Mouse (Mus musculus) hindbrain, embryonic 10.5 days (tissue): ENCODE results near the gene Btbd9. TPM values are rescaled to one million over a fixed set of nuclear protein-coding genes. Genes with fewer than 3 reads are reported as not detected.

Experiments used
- DNase-seq: peaks from one replicate; pipeline ENCODE4 v3.0.0-alpha.2; 2017; ENCODE audit warnings: low spot score
- H3K27ac ChIP-seq: fragments of 300-500 bp; sonication (generic); 2 replicates; pipeline ENCODE4 v1.5.1; 2016; ENCODE audit warnings: mild to moderate bottlenecking, moderate library complexity
- H3K27me3 ChIP-seq: fragments of 300-500 bp; sonication (generic); 2 replicates; pipeline ENCODE4 v1.6.1; 2016; ENCODE audit warnings: mild to moderate bottlenecking; ENCODE audit not compliant: poor library complexity, insufficient read depth, severe bottlenecking
- H3K36me3 ChIP-seq: fragments of 300-500 bp; sonication (generic); 2 replicates; pipeline ENCODE4 v1.6.1; 2016; ENCODE audit warnings: mild to moderate bottlenecking, moderate library complexity
- H3K4me1 ChIP-seq: fragments of 300-500 bp; sonication (generic); replicated peaks from 2 replicates; pipeline ENCODE4 v1.6.1; 2016; ENCODE audit warnings: mild to moderate bottlenecking
- H3K4me3 ChIP-seq: fragments of 300-500 bp; sonication (generic); 2 replicates; pipeline ENCODE4 v1.5.1; 2016; ENCODE audit warnings: mild to moderate bottlenecking, moderate library complexity
- H3K9me3 ChIP-seq: fragments of 300-500 bp; sonication (generic); 2 replicates; pipeline ENCODE4 v1.6.1; 2016; ENCODE audit warnings: mild to moderate bottlenecking, moderate library complexity
- WGBS: fragments of 180-500 bp; shearing (Covaris S2); methylation state at CpG from one replicate; pipeline ENCODE4 v1.1.7; 2016; 5-methylcytosine and 5-hydroxymethylcytosine counted together
- polyA plus RNA-seq: library from polyadenylated mRNA; unstranded; fragments of >200 nt; fragmentation: Nextera tagmentation; extraction: Ambion mirVana; gene quantifications from 2 replicates; pipeline ENCODE4 v1.2.1, GENCODE M21; 2016

Btbd9 gene
- polyA plus RNA-seq, 1 experiment from 2014 or later = 67.3 TPM

GRCm38 (mm10) chr17:30609980-30610307 is 33.7 kb upstream of the Btbd9 start:
- H3K9me3 ChIP-seq = no peaks in the 10 kb centered on the region
- H3K36me3 ChIP-seq = no peaks in the 10 kb centered on the region; the same call in 1 of the 2 replicates
- 95% methylated on average over 5 of the region's 5 CpGs for WGBS
- H3K27ac ChIP-seq = no peak overlapping the region; the same call in 1 of the 2 replicates
- no peak overlapping the region for H3K4me3 ChIP-seq
- H3K4me1 ChIP-seq = peaks cover 41% of the 10 kb centered on the region
- H3K27me3 ChIP-seq = no peaks in the 10 kb centered on the region
- no peak for DNase-seq

DNA sequence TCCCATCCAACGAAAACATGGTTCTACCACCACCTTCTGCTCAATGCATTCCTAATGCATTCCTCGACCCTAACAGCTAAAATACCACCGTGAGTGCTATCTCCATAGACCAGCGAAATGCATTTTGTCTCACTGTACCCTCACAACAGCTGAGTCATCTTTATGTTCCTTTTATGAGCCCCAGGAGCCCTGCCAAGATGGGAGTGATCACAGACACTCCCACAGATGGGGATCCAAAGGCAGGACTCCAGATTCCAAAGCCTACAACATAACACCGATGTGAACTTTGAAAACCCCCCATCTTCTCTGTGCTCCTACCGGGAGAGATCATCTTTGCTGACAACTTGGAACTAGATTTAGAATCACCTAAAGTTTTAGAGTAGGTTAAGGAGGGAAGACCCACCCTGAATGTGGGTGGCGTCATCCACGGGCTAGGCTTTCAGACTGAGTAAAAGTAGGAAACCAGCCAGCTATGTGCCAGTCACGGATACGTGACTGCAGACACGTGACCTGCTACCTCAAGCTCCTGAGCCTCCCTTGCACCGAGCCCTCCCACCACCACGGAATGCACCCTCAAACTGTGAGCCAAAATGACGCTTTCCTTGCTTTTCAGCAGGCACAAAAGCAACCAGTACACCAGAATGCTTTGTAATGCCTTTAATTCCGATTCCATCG is 33.2 kb upstream of the Btbd9 start:
- Histone ChIP-seq H3K27me3 (no peaks in the 10 kb centered on the region), H3K36me3 (no peaks in the 10 kb centered on the region; the same call in 1 of the 2 replicates), H3K27ac (no peak overlapping the region; the same call in 1 of the 2 replicates), H3K9me3 (no peaks in the 10 kb centered on the region), H3K4me3 (no peak overlapping the region), H3K4me1 (peaks cover 41% of the 10 kb centered on the region)
- 94% methylated on average over 16 of the region's 16 CpGs for WGBS
- no peak for DNase-seq

- Histone ChIP-seq H3K9me3 (no peaks in the 10 kb centered on the region), H3K4me3 (no peak overlapping the region), H3K4me1 (peaks cover 41% of the 10 kb centered on the region), H3K27ac (peak overlapping the region; percentile 53), H3K36me3 (peaks cover 13% of the 10 kb centered on the region), H3K27me3 (no peaks in the 10 kb centered on the region)
- 77% methylated on average over 8 of the region's 8 CpGs for WGBS
- DNase-seq = no peak
Measured at GRCm38 (mm10) chr17:30607909-30608495, 31.7 kb upstream of the Btbd9 start.

DNA sequence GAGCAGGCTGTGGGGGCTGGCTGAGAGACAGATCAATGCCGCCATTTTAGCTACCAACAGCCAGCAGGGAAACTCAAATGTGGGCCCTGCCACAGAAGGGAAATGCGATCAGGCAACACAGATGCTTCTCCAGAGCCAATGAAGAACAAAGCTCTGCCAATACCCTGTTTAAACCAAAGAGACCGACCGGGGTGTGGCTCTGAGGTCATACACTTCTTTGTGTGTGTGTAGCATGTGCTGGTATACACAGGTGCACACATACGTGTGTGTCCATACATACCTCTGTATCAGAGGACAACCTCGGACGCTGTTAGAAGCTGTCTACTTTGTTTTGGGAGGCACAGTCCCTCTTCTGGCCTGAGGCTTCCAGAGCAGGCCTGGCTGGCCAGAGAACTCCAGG is 31.0 kb upstream of the Btbd9 start:
- H3K27me3 ChIP-seq = no peaks in the 10 kb centered on the region
- H3K27ac ChIP-seq = peak overlapping the region; percentile 62
- 90% methylated on average over 7 of the region's 7 CpGs for WGBS
- no peak for DNase-seq
- H3K36me3 ChIP-seq = peaks cover 20% of the 10 kb centered on the region
- H3K9me3 ChIP-seq = no peaks in the 10 kb centered on the region
- H3K4me3 ChIP-seq = no peak overlapping the region
- H3K4me1 ChIP-seq = peaks cover 41% of the 10 kb centered on the region

GRCm38 (mm10) chr17:30606634-30607081 is 30.4 kb upstream of the Btbd9 start:
- no peak overlapping the region for H3K4me3 ChIP-seq
- peaks cover 27% of the 10 kb centered on the region for H3K36me3 ChIP-seq
- 94% methylated on average over 8 of the region's 8 CpGs for WGBS
- peak overlapping the region; percentile 62; the same call in 1 of the 2 replicates for H3K27ac ChIP-seq
- no peaks in the 10 kb centered on the region for H3K27me3 ChIP-seq
- DNase-seq = no peak
- peaks cover 36% of the 10 kb centered on the region for H3K4me1 ChIP-seq
- no peaks in the 10 kb centered on the region for H3K9me3 ChIP-seq

- Histone ChIP-seq H3K27me3 (no peaks in the 10 kb centered on the region), H3K4me1 (peaks cover 32% of the 10 kb centered on the region), H3K9me3 (no peaks in the 10 kb centered on the region), H3K36me3 (peaks cover 31% of the 10 kb centered on the region), H3K4me3 (no peak overlapping the region), H3K27ac (0 out of 2 replicates have a peak overlapping the region, but pooled peaks have one; percentile 45)
- DNase-seq = no peak
- 92% methylated on average over 11 of the region's 11 CpGs for WGBS
Measured at GRCm38 (mm10) chr17:30606206-30606605, 29.9 kb upstream of the Btbd9 start.

DNA sequence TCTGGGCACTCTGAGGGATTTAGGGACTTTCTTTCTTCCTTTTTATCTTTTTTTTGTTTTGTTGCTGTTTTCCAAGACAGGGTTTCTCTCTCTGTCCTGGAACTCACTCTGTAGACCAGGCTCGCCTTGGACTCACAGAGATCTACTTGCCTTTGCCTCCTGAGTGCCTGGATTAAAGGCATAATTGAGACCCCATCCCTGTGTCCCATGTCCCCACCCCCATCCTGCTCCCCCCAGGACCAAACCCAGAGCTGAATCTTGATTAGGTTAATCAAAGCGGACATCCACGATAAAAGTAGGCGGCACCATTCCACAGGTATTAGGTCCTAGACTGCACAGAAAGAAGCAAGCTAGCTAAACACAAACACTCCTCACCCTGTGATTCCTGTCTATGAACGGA is 28.7 kb upstream of the Btbd9 start:
- peaks cover 25% of the 10 kb centered on the region for H3K4me1 ChIP-seq
- H3K27me3 ChIP-seq = no peaks in the 10 kb centered on the region
- DNase-seq = no peak
- no peak overlapping the region for H3K27ac ChIP-seq
- peaks cover 43% of the 10 kb centered on the region for H3K36me3 ChIP-seq
- WGBS = 89% methylated on average over 5 of the region's 5 CpGs
- no peak overlapping the region for H3K4me3 ChIP-seq
- H3K9me3 ChIP-seq = no peaks in the 10 kb centered on the region

GRCm38 (mm10) chr17:30604296-30604695 is 28.0 kb upstream of the Btbd9 start:
- WGBS = 94% methylated on average over 6 of the region's 6 CpGs
- no peaks in the 10 kb centered on the region for H3K27me3 ChIP-seq
- H3K4me1 ChIP-seq = peaks cover 20% of the 10 kb centered on the region
- DNase-seq = no peak
- peaks cover 50% of the 10 kb centered on the region for H3K36me3 ChIP-seq
- no peak overlapping the region for H3K4me3 ChIP-seq
- H3K27ac ChIP-seq = no peak overlapping the region
- no peaks in the 10 kb centered on the region for H3K9me3 ChIP-seq

DNA sequence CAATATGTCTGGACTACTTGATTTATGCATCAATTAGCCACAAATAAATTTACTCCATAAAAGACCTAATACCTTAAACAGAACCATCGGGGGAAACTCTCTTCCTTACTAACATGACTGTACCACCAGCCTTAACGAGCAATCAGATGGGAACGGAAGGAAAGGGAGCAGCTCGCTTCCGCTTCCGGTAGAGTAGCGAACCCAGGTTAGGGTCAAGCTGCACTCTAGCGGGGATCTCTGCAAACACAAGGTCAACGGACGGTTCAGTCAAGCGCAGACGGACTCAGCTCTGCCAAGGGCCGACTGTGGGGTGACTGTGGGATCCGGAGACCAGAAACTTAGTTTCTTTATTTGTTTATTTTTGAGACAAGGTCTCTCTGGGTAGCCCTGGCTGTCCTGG is 25.9 kb upstream of the Btbd9 start:
- H3K27me3 ChIP-seq = no peaks in the 10 kb centered on the region

DNA sequence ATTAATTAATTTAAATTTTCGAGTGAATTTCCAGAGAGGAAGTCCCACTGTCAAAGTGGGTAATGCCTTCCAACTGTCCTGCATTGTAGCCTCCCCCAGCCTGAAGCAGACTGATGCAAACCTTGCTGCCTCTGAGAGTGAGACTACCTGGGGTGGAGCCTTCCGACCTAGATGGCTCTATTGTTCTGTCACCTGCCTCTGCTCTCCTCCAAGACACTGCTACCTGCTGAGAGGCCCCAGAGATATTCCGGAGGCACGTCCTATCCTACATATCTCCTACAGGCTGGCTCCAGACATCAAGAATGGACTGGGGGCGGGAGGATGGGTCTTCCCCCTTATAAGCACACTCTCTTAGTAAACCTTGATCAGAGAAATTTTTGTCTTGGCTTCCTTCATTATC is 22.0 kb upstream of the Btbd9 start:
- Histone ChIP-seq H3K4me1 (peaks cover 9% of the 10 kb centered on the region), H3K4me3 (no peak overlapping the region), H3K27me3 (no peaks in the 10 kb centered on the region), H3K9me3 (peaks cover 7% of the 10 kb centered on the region; the same call in 1 of the 2 replicates), H3K27ac (no peak overlapping the region), H3K36me3 (peaks cover 92% of the 10 kb centered on the region)
- 77% methylated on average over 5 of the region's 5 CpGs for WGBS
- no peak for DNase-seq

More for the DNA sequence above, 25.9 kb upstream of the Btbd9 start:
- peaks cover 3% of the 10 kb centered on the region; the same call in 1 of the 2 replicates for H3K9me3 ChIP-seq
- H3K36me3 ChIP-seq = peaks cover 72% of the 10 kb centered on the region
- WGBS = 96% methylated on average over 14 of the region's 14 CpGs
- no peak overlapping the region for H3K27ac ChIP-seq
- no peak for DNase-seq
- peaks cover 2% of the 10 kb centered on the region for H3K4me1 ChIP-seq
- no peak overlapping the region for H3K4me3 ChIP-seq

DNA sequence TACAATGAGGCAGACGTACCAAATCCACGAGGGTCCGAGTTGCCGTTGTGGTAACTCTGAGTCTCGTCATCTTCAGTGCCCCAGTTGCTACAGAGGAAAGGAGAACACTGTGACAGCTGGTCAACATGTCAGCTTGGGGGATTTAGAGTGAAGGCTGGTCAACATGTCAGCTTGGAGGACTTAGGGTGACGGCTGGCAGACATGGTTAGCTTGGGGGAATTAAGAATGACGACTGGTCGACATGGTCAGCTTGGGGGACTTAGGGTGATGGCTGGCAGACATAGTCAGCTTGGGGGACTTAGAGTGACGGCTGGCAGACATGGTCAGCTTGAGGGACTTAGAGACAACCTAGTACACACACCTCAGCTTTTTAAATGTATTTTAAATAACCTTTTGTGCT is 21.5 kb upstream of the Btbd9 start:
- Histone ChIP-seq H3K4me3 (no peak overlapping the region), H3K36me3 (peaks cover 92% of the 10 kb centered on the region), H3K27me3 (no peaks in the 10 kb centered on the region), H3K4me1 (peaks cover 9% of the 10 kb centered on the region), H3K27ac (no peak overlapping the region), H3K9me3 (peaks cover 7% of the 10 kb centered on the region; the same call in 1 of the 2 replicates)
- DNase-seq = no peak
- WGBS = 92% methylated on average over 9 of the region's 9 CpGs

DNA sequence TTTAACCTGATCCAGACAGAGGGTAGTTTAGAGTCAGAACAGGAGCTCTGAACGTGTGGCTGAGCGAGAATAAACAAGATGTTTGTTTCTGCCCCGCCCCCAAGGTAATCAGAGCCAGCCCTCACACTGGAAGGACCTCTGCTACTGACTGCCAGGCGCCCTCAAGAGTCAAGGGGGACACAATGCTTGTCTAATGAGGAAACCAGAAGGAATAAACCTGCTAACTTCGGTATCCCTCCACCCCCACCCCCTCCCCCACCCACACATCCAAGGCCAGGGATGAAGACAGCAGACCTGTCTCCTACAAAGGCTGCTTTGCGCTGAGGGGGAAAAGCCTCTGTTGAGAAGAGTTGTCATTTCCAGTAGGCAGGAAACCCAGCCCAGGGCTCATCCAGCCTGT is 18.6 kb upstream of the Btbd9 start:
- H3K27me3 ChIP-seq = no peaks in the 10 kb centered on the region
- H3K4me3 ChIP-seq = no peak overlapping the region
- H3K4me1 ChIP-seq = peaks cover 18% of the 10 kb centered on the region
- peaks cover 7% of the 10 kb centered on the region; the same call in 1 of the 2 replicates for H3K9me3 ChIP-seq
- no peak overlapping the region for H3K27ac ChIP-seq
- 56% methylated on average over 6 of the region's 6 CpGs for WGBS
- H3K36me3 ChIP-seq = peaks cover 76% of the 10 kb centered on the region
- no peak for DNase-seq

DNA sequence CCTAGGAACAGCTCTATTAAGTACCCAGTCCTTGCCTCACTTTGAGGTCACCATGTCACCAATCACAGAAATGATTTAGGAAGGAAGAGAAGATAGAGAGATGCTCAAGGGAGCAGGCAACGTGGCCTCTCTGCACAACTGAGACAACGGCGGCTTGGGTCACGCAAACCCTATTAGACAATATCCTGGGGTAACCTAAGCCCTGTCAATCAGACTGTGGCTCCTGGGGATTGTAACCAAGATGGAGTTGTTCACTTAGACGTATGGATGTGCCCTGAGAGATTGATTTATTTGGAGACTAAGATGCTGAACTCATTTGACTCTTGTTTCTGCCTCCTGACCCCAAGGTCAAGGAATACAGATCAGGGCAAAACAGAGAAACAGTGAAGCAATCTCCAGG is 18.1 kb upstream of the Btbd9 start:
- H3K27me3 ChIP-seq = no peaks in the 10 kb centered on the region
- no peak overlapping the region for H3K27ac ChIP-seq
- H3K4me3 ChIP-seq = no peak overlapping the region
- WGBS = 57% methylated on average over 5 of the region's 5 CpGs
- peaks cover 18% of the 10 kb centered on the region for H3K4me1 ChIP-seq
- peaks cover 7% of the 10 kb centered on the region; the same call in 1 of the 2 replicates for H3K9me3 ChIP-seq
- peaks cover 72% of the 10 kb centered on the region for H3K36me3 ChIP-seq
- peak; percentile 9 for DNase-seq
